Mouse (Mus musculus) urinary bladder, adult 2 months (tissue): ENCODE measurements around the gene Tmprss11a. TPM values are rescaled to one million over a fixed set of nuclear protein-coding genes. Genes with fewer than 3 reads are reported as not detected.

Source experiments
- DNase-seq: peaks from one replicate; pipeline ENCODE4 v3.0.0; 2022; ENCODE audit warnings: low spot score
- polyA plus RNA-seq: library from polyadenylated mRNA; depleted of rRNA; stranded (reverse); fragments of >200 nt; gene quantifications from 2 replicates; pipeline ENCODE4 v1.2.3, GENCODE M21; 2012; rRNA removed

Tmprss11a gene
- polyA plus RNA-seq = 1.6 and 1.7 TPM in 2 replicates

DNA sequence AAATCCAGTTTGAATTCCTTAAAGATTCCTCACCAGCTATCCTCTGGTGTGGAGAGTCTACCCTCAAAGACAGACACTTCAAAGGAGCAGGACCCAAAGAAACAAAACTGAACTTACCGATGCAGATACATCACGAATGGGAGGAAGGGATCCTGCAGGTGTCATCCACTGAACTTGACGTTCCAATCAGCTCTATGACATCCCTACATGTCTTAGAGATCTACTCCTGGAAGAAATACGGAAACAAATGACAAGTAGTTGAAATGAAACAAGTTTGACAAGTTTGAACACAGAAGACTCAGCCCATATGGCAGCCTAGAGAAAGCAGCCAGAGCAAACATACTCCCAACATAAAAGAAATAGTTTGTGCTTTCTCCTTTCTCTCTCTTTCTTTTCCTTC is at the start of gene Tmprss11a:
Gene Tmprss11a (minus strand): TSS at position 101 of the 400 bp plus-strand sequence.
- no peak for DNase-seq

DNA sequence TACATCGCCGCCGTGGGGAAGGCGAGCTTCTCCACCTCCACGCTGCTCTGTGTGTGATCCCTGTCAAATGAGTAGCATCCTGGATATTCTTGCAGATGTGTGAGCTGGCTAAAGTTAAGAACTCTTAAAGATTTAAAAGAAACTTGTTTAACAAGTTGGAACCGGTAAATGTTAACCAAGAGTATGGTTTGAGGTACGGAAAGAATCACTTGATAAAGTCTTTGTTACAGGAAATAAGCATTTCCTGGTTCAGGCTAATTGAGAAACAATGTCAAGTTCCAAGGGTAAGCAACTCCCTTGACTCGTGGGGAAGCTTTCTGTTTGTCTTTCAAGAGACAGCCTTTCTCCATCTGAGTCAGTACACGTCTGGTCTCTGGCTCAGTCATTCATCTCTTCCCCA is 49.7 kb upstream of the Tmprss11a start, which contains the start of gene Tmprss11g:
Gene Tmprss11g (minus strand): TSS at position 101 of the 400 bp plus-strand sequence.
- DNase-seq = no peak

GRCm38 (mm10) chr5:86511538-86511937 is 42.7 kb upstream of the Tmprss11a start:
- no peak for DNase-seq

GRCm38 (mm10) chr5:86493453-86493852 is 24.7 kb upstream of the Tmprss11a start:
- no peak for DNase-seq

DNA sequence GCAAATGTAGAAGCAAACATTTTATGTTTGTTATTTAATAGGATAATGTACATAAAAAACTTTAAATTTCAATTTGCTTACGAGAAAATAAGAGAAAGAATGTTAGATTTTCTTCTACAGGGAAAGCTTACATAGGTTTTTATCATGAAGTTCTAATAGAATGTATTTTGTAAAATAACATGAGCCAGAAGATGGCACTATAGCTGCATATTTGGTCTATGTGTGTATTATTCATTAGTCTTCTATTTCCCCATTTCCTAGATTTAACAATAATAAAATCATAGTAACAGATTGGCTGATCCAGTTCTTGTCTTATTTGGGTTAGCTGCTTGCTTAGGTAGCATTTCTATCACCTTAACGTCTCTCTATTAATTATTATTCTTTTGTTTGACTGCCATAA is 13.8 kb upstream of the Tmprss11a start:
- DNase-seq = no peak

- DNase-seq = no peak
These were observed 13.2 kb upstream of the Tmprss11a start for GRCm38 (mm10) chr5:86482031-86482430.

DNA sequence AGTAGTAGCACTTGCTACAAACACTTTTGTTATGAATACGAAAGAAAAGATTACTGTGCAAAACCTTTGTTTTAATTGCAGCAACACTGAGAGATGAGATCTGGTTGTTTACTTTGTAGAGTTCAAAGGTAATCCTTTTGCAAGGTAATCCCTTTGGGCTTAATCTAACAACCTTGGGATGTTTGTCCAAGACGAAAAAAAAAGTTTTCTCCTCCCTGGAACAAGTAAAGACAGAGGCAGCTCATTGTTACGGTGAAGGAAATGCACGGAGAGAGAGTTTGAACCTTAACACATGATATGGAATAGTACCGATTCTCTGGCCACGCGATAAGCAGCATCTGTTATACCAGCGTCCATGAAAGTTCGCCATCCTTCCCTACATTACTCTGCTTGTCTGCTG is 5.1 kb upstream of the Tmprss11a start:
- no peak for DNase-seq

- DNase-seq = no peak
These were observed 29.5 kb downstream of the Tmprss11a start for GRCm38 (mm10) chr5:86439306-86439705.

DNA sequence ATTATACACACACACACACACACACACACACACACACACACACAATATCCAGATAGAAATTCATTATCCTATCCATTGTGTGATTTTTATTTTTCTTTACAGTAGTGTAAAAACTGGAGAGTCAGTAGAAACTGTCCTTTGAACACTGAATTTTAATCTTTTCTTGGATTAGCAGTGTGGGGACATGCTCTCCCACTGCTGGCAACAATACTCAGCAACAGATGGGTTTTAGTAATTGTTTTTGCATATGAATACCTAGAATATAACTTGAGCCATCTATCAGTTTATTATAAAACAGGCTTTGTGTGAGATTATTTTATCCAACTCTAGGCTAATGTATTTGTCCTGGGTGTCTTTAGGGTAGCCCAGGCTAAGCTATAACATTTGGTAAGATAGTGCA is 30.2 kb downstream of the Tmprss11a start:
- no peak for DNase-seq

- DNase-seq = no peak
These were observed 36.1 kb downstream of the Tmprss11a start for GRCm38 (mm10) chr5:86432697-86433096.

- no peak for DNase-seq
These were observed 37.7 kb downstream of the Tmprss11a start for GRCm38 (mm10) chr5:86431096-86431495.

DNA sequence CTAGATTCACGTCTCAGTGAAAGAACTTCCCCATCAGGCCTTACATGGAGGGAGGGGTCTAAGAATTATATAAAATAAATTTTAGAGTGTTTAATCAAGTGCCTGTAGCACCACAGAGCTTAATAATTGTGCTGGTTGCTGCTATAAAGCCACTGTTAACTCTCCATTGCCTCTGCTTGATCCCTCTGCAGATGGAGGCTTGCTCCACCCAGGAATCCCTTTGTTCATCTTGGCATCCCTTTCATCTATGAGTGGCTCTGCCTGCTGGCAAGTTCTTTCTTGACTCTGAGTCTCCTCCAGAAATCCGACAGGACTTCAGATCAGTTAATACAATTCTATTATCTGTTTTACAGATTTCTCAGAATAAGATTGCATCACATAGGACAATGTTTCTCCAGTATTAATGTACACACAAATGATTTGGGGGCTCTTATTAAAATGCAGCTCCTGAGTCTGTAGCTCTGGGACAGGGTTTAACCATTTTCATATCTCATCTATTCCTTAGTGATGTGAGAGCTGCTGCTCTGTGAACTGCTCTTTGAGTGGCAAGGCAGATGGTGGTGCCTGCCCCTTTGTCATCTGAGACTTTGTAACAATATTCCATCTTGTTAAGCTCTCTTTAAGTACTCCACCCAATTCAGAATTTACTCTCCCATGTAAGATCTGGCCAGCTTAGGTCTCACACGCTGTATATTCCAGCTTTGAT is 47.3 kb downstream of the Tmprss11a start:
- no peak for DNase-seq

- no peak for DNase-seq
These were observed 49.3 kb downstream of the Tmprss11a start for GRCm38 (mm10) chr5:86419494-86419893.

- no peak for DNase-seq
These were observed 54.5 kb downstream of the Tmprss11a start for GRCm38 (mm10) chr5:86414280-86414679.

- no peak for DNase-seq
These were observed 58.0 kb downstream of the Tmprss11a start for GRCm38 (mm10) chr5:86410815-86411214.

- no peak for DNase-seq
These were observed 60.8 kb downstream of the Tmprss11a start for GRCm38 (mm10) chr5:86407941-86408340.

GRCm38 (mm10) chr5:86407191-86407590 is 61.6 kb downstream of the Tmprss11a start:
- DNase-seq = no peak

GRCm38 (mm10) chr5:86373320-86373719 is 95.5 kb downstream of the Tmprss11a start, which contains the start of gene Tmprss11d:
TSS of gene Tmprss11d (minus strand) at chr5:86373420.
- no peak for DNase-seq

Other genes starting within 250 kb of the Tmprss11a start
- gene Tmprss11c, start 179.7 kb downstream of the Tmprss11a start, polyA plus RNA-seq = not detected in 2 replicates
- gene Tmprss11d, start 95.6 kb downstream of the Tmprss11a start, polyA plus RNA-seq = not detected in 2 replicates
- 0.40 TPM in 2 replicates for gene Tmprss11g, start 49.6 kb upstream of the Tmprss11a start, polyA plus RNA-seq
- 0.63 and 0.73 TPM in 2 replicates for gene Tmprss11f, start 163.4 kb upstream of the Tmprss11a start, polyA plus RNA-seq
- gene Tmprss11b, start 207.4 kb upstream of the Tmprss11a start, polyA plus RNA-seq = 0.04 TPM in 1 of 2 replicates, not detected in the other